Mouse (Mus musculus) myocyte (in vitro differentiated cells): Measurements from ENCODE around the gene Mreg. TPM values are rescaled to one million over a fixed set of nuclear protein-coding genes. Genes with fewer than 3 reads are reported as not detected.
A peak's percentile ranks its signal among the peaks of the same experiment; 100 is the strongest.

ENCODE experiments used
- H3K27me3 ChIP-seq: one replicate; pipeline ENCODE4 v1.6.1; 2011; ENCODE audit not compliant: control insufficient read depth, insufficient read depth, insufficient read length
- H3K36me3 ChIP-seq: one replicate; pipeline ENCODE4 v1.6.1; 2011; ENCODE audit not compliant: control insufficient read depth, insufficient read depth
- H3K4me2 ChIP-seq: one replicate; pipeline ENCODE4 v1.6.1; 2011; ENCODE audit warnings: low read depth, control low read depth
- H3K4me3 ChIP-seq: one replicate; pipeline ENCODE4 v1.5.1; 2011; ENCODE audit warnings: mild to moderate bottlenecking, control low read depth, moderate library complexity
- H3K79me2 ChIP-seq: one replicate; pipeline ENCODE4 v1.6.1; 2011; ENCODE audit not compliant: control insufficient read depth, insufficient read depth
- H3ac ChIP-seq: one replicate; pipeline ENCODE4 v1.6.1; 2011; ENCODE audit not compliant: control insufficient read depth, insufficient read length
- CEBPB ChIP-seq: IDR thresholded peaks from 2 replicates; pipeline ENCODE4 v1.6.1; 2011; ENCODE audit warnings: mild to moderate bottlenecking, moderate library complexity; ENCODE audit not compliant: poor library complexity, insufficient read depth, severe bottlenecking
- E2F4 ChIP-seq: IDR thresholded peaks from one replicate; pipeline ENCODE4 v1.6.1; 2011; ENCODE audit warnings: mild to moderate bottlenecking, control low read depth, moderate library complexity; ENCODE audit not compliant: insufficient read depth
- MAX ChIP-seq: IDR thresholded peaks from one replicate; pipeline ENCODE4 v1.6.1; 2011; ENCODE audit warnings: low read depth, mild to moderate bottlenecking, control low read depth
- MYOD1 ChIP-seq, 3 experiments: IDR thresholded peaks; one replicate each; pipeline ENCODE4 v1.6.1; 2011; ENCODE audit warnings: control low read depth in 2 of 3, low read depth in 2 of 3, mild to moderate bottlenecking in 2 of 3, moderate library complexity in 1 of 3; ENCODE audit not compliant: insufficient read length in 2 of 3, control insufficient read depth in 1 of 3
- MYOG ChIP-seq, 3 experiments: IDR thresholded peaks; one replicate each; pipeline ENCODE4 v1.6.1; 2011; ENCODE audit warnings: control low read depth in 2 of 3, low read depth in 2 of 3, mild to moderate bottlenecking in 2 of 3; ENCODE audit not compliant: insufficient read length in 2 of 3, control insufficient read depth in 1 of 3, insufficient read depth in 1 of 3
- POLR2A ChIP-seq: IDR thresholded peaks from one replicate; pipeline ENCODE4 v1.6.1; 2011; ENCODE audit warnings: low read depth, mild to moderate bottlenecking, control low read depth, moderate library complexity; ENCODE audit not compliant: insufficient read length
- POLR2AphosphoS2 ChIP-seq: IDR thresholded peaks from one replicate; pipeline ENCODE4 v1.6.1; 2011; ENCODE audit warnings: low read depth, control low read depth; ENCODE audit not compliant: insufficient read length
- REST ChIP-seq: IDR thresholded peaks from one replicate; pipeline ENCODE4 v1.6.1; 2011; ENCODE audit warnings: mild to moderate bottlenecking, control low read depth, moderate library complexity; ENCODE audit not compliant: insufficient read depth, insufficient read length
- SRF ChIP-seq: IDR thresholded peaks from one replicate; pipeline ENCODE4 v1.6.1; 2011; ENCODE audit warnings: low read depth; ENCODE audit not compliant: control insufficient read depth, insufficient read length
- TCF12 ChIP-seq: IDR thresholded peaks from one replicate; pipeline ENCODE4 v1.6.1; 2011; ENCODE audit warnings: mild to moderate bottlenecking, control low read depth; ENCODE audit not compliant: poor library complexity, insufficient read depth, severe bottlenecking
- TCF3 ChIP-seq: IDR thresholded peaks from one replicate; pipeline ENCODE4 v1.6.1; 2011; ENCODE audit warnings: low read depth, control low read depth; ENCODE audit not compliant: insufficient read length
- USF1 ChIP-seq: IDR thresholded peaks from one replicate; pipeline ENCODE4 v1.6.1; 2011; ENCODE audit warnings: low read depth, mild to moderate bottlenecking, control low read depth, moderate library complexity
- polyA plus RNA-seq: library from polyadenylated mRNA; unstranded; fragments of >200 nt; fragmentation: generic; extraction: Trizol; gene quantifications from one replicate; pipeline ENCODE4 v1.2.1, GENCODE M21; 2012; ENCODE audit warnings: missing spikeins

Gene Mreg
- polyA plus RNA-seq, 1 experiment: 2.0 TPM

DNA sequence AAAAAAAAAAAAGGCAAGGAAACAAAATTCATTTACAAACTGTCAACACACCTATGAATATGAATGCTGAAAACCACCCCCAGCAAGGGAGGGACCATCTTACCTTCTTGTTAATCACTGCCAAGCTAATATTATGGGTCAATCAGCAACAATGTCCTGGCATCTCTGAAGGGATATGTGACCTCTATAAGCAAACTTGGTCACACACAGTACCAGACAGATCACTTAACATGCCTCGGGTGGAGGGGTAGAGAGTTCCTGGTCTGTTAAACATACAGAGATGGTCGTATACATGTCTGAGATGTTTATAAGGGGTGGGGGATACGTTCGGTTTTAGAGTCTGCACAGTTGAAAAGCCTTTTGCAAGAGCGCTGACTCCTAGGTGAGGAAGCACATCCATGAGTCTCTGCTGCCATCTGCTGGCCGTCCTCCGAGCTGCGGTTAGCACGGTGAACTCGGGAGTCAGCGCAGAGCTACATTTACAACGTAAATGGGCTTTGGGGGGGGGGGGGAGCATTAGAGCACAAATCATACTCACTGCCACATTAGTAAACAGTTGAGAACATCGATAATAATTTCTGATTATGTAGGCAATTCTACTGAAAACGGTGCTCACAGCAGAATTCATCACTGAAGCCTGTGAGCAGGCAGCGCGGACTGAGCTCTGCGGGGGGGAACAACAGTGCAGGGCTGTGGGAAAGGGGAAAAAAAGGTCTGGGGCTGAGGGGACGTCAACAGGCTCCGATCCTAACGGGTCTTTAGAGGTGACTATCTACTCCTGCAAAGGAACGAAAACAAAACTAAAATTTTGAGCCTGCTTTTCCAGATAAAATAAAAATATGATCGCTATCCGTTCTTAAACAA, 88.4 kb downstream of the Mreg start:
- H3K4me3 ChIP-seq: no peak overlapping the region
- H3K79me2 ChIP-seq: no peaks in the 10 kb centered on the region
- H3K36me3 ChIP-seq: no peaks in the 10 kb centered on the region
- TF ChIP-seq MYOG (IDR thresholded peaks at IDR 0.05; ENCODE audit: control insufficient read depth in 1 of 3, insufficient read depth in 1 of 3, insufficient read length in 2 of 3, low read depth in 2 of 3): no peak
- TF ChIP-seq CEBPB: no peak
- no peak for TF ChIP-seq E2F4
- no peak for TF ChIP-seq POLR2AphosphoS2
- TF ChIP-seq SRF: no peak
- TF ChIP-seq TCF3: no peak
- no peak for TF ChIP-seq POLR2A
- TF ChIP-seq MYOD1 (IDR thresholded peaks at IDR 0.05; ENCODE audit: control insufficient read depth in 1 of 3, insufficient read length in 2 of 3, low read depth in 2 of 3): no peak
- TF ChIP-seq MAX: no peak
- TF ChIP-seq REST: no peak
- TF ChIP-seq USF1: no peak
- TF ChIP-seq TCF12: no peak
- H3ac ChIP-seq: no peak overlapping the region
- H3K4me2 ChIP-seq: peak overlapping the region; percentile 55
- H3K27me3 ChIP-seq: no peaks in the 10 kb centered on the region

DNA sequence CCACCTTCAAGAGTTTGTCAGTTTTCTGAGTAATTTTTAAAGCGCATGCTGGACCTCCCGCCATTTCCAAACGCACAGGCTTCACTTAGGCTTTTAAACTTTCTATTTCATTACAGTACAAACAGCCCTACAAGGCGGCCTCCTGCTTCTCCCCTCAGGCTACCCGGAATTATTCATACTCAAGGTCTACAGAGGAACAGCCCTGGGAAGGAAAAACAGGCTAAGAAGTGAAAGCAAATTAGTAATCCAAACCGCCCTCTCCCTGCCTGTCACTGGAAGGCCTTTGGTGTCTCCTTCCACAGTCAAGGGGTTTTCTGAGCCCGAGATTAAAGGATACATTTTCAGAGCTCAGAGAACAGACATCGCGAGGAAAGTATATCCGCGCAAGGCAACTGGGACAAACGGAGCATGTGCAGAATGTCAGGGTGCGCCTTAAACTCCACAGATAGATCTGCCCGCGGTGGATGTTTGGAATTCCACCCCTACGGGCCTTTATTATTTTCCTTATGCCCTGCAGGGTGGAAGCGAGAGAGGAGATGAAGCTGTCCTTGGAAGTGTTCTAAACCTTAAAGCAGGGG, 90.4 kb downstream of the Mreg start:
- H3K79me2 ChIP-seq: no peaks in the 10 kb centered on the region
- TF ChIP-seq MYOG (IDR thresholded peaks at IDR 0.05; ENCODE audit: control insufficient read depth in 1 of 3, insufficient read depth in 1 of 3, insufficient read length in 2 of 3, low read depth in 2 of 3): no peak
- TF ChIP-seq TCF12: no peak
- TF ChIP-seq E2F4: no peak
- no peak for TF ChIP-seq SRF
- no peak for TF ChIP-seq CEBPB
- TF ChIP-seq MYOD1 (IDR thresholded peaks at IDR 0.05; ENCODE audit: control insufficient read depth in 1 of 3, insufficient read length in 2 of 3, low read depth in 2 of 3): no peak
- no peak for TF ChIP-seq MAX
- TF ChIP-seq POLR2AphosphoS2: no peak
- TF ChIP-seq POLR2A: no peak
- no peaks in the 10 kb centered on the region for H3K36me3 ChIP-seq
- H3K4me3 ChIP-seq: no peak overlapping the region
- no peak overlapping the region for H3K4me2 ChIP-seq
- no peak overlapping the region for H3ac ChIP-seq
- no peaks in the 10 kb centered on the region for H3K27me3 ChIP-seq

DNA sequence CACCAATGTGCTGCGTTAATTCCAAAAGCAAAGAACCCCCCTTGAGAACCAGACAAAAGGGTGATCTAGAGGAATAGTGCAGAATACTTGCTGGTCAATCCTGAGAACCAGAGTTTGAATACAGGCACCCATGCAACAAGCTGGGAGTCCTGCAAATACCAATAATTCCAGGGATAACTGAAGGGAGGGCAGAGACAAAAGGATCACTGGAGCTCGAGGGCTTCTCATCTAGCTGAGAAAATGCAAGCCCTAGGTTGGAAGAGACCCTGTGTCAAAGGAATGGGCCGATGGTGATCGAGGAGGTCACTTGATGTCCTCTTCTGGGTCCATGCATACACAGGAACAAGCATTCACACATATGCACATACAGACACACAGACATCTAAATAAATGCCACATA, 92.1 kb downstream of the Mreg start:
- Histone ChIP-seq H3K36me3 (peaks cover 3% of the 10 kb centered on the region), H3K79me2 (no peaks in the 10 kb centered on the region), H3K4me3 (no peak overlapping the region), H3K4me2 (no peak overlapping the region), H3ac (no peak overlapping the region), H3K27me3 (no peaks in the 10 kb centered on the region)
- TF ChIP-seq MYOD1 (IDR thresholded peaks at IDR 0.05; ENCODE audit: control insufficient read depth in 1 of 3, insufficient read length in 2 of 3, low read depth in 2 of 3) (no peak), POLR2AphosphoS2 (no peak), TCF3 (no peak), USF1 (no peak), REST (no peak), TCF12 (no peak), E2F4 (no peak), CEBPB (no peak), POLR2A (no peak), MYOG (IDR thresholded peaks at IDR 0.05; ENCODE audit: control insufficient read depth in 1 of 3, insufficient read depth in 1 of 3, insufficient read length in 2 of 3, low read depth in 2 of 3) (no peak), SRF (no peak)

DNA sequence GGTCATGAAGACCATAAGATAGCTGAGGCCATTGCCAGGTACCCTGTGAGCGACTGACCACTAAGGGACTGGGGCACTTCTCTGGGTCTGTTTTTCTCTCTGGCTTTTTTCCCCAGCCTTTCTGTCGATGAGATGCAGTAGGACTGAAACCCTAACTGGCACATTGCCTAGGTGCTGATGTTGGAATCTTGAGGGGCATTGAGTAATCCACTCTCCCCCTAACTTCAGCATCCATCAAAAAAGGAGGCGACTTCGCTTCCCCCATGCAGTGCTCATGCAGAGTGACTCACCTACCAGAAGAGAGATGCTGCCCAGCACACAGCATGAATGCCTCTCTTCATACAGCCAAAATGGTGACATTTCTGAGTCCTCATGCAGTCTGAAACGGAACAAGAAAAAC, 97.9 kb downstream of the Mreg start:
- H3K79me2 ChIP-seq: no peaks in the 10 kb centered on the region
- no peak overlapping the region for H3K4me2 ChIP-seq
- H3K36me3 ChIP-seq: peaks cover 3% of the 10 kb centered on the region
- H3K4me3 ChIP-seq: no peak overlapping the region
- TF ChIP-seq CEBPB (no peak), TCF3 (no peak), TCF12 (no peak), MAX (no peak), USF1 (no peak), POLR2AphosphoS2 (no peak), E2F4 (no peak), REST (no peak), MYOG (IDR thresholded peaks at IDR 0.05; ENCODE audit: control insufficient read depth in 1 of 3, insufficient read depth in 1 of 3, insufficient read length in 2 of 3, low read depth in 2 of 3) (no peak), MYOD1 (IDR thresholded peaks at IDR 0.05; ENCODE audit: control insufficient read depth in 1 of 3, insufficient read length in 2 of 3, low read depth in 2 of 3) (no peak), SRF (no peak), POLR2A (no peak)
- H3K27me3 ChIP-seq: no peaks in the 10 kb centered on the region
- no peak overlapping the region for H3ac ChIP-seq

Other genes with a start within 250 kb of the Mreg start
- gene Pecr, start 72.0 kb upstream of the Mreg start, polyA plus RNA-seq: 13.7 TPM
- gene Tmem169, start 72.1 kb upstream of the Mreg start, polyA plus RNA-seq: 0.41 TPM
- gene Xrcc5, start 95.1 kb upstream of the Mreg start, polyA plus RNA-seq: 23.5 TPM